Mouse (Mus musculus) midbrain, postnatal 0 days (tissue): ENCODE results near the gene Snip1. TPM values are rescaled to one million over a fixed set of nuclear protein-coding genes. Genes with fewer than 3 reads are reported as not detected.
A peak's percentile ranks its signal among the peaks of the same experiment; 100 is the strongest.

Experiments used
- ATAC-seq: fragments of 200-750 bp; cut with Nextera tagmentation; 2 replicates; pipeline ENCODE4 v1.8.0; 2017; ENCODE audit warnings: moderate number of reproducible peaks, mild to moderate bottlenecking, moderate TSS enrichment, moderate library complexity; ENCODE audit not compliant: low FRiP score
- DNase-seq: peaks from one replicate; pipeline ENCODE4 v3.0.0-alpha.2; 2015; ENCODE audit warnings: low spot score
- H3K27ac ChIP-seq: fragments of 300-500 bp; sonication (generic); 2 replicates; pipeline ENCODE4 v1.5.1; 2014; ENCODE audit warnings: low read depth, mild to moderate bottlenecking, low read length, mixed read lengths
- H3K27me3 ChIP-seq: fragments of 300-500 bp; sonication (generic); 2 replicates; pipeline ENCODE4 v1.6.1; 2014; ENCODE audit warnings: low read length, control low read depth, mixed read lengths; ENCODE audit not compliant: insufficient read depth
- H3K36me3 ChIP-seq: fragments of 300-500 bp; sonication (generic); 2 replicates; pipeline ENCODE4 v1.6.1; 2014; ENCODE audit warnings: low read length, control low read depth, mixed read lengths; ENCODE audit not compliant: insufficient read depth
- H3K4me1 ChIP-seq: fragments of 300-500 bp; sonication (generic); 2 replicates; pipeline ENCODE4 v1.6.1; 2014; ENCODE audit warnings: mild to moderate bottlenecking, control low read depth, antibody characterized with exemption, low read length, mixed read lengths; ENCODE audit not compliant: insufficient read depth
- H3K4me2 ChIP-seq: fragments of 300-500 bp; sonication (generic); 2 replicates; pipeline ENCODE4 v1.6.1; 2014; ENCODE audit warnings: low read depth, mild to moderate bottlenecking, low read length, mixed read lengths; ENCODE audit not compliant: poor library complexity, severe bottlenecking
- H3K4me3 ChIP-seq: fragments of 300-500 bp; sonication (generic); 2 replicates; pipeline ENCODE4 v1.5.1; 2014; ENCODE audit warnings: low read depth, mild to moderate bottlenecking, low read length, moderate library complexity
- H3K9ac ChIP-seq: fragments of 300-500 bp; sonication (generic); replicated peaks from 2 replicates; pipeline ENCODE4 v1.6.1; 2014; ENCODE audit warnings: mild to moderate bottlenecking, low read length, moderate library complexity, mixed read lengths; ENCODE audit not compliant: poor library complexity, severe bottlenecking
- H3K9me3 ChIP-seq: fragments of 300-500 bp; sonication (generic); 2 replicates; pipeline ENCODE4 v1.6.1; 2016; ENCODE audit warnings: low read length, control low read depth
- CTCF ChIP-seq: IDR thresholded peaks from 2 replicates; pipeline ENCODE4 v1.5.1; 2016; ENCODE audit warnings: antibody characterized with exemption, mild to moderate bottlenecking
- WGBS: fragments of 180-500 bp; shearing (Covaris S2); extraction: QIAGEN DNeasy Blood & Tissue Kit; methylation state at CpG from one replicate; pipeline ENCODE4 v1.1.7; 2014; 5-methylcytosine and 5-hydroxymethylcytosine counted together
- polyA plus RNA-seq: library from polyadenylated mRNA; unstranded; fragments of >200 nt; fragmentation: Nextera tagmentation; extraction: Ambion mirVana; gene quantifications from 2 replicates; pipeline ENCODE4 v1.2.1, GENCODE M21; 2015
- total RNA-seq: library from RNA; depleted of rRNA; stranded (reverse); fragments of >200 nt; gene quantifications from 2 replicates; pipeline ENCODE4 v1.2.3, GENCODE M21; 2014

The Snip1 gene
- total and polyA plus RNA-seq, 2 experiments from 2014 or later, result 16.0 to 35.1 TPM

- Histone ChIP-seq H3K27me3 (no peaks in the 10 kb centered on the region), H3K4me2 (no peak overlapping the region), H3K4me1 (peaks cover 10% of the 10 kb centered on the region; the same call in 1 of the 2 replicates), H3K9me3 (no peaks in the 10 kb centered on the region), H3K36me3 (no peaks in the 10 kb centered on the region), H3K27ac (no peak overlapping the region), H3K4me3 (no peak overlapping the region), H3K9ac (no peak overlapping the region)
- 77% methylated on average over 8 of the region's 8 CpGs for WGBS
- ATAC-seq, result no peak
- DNase-seq, result no peak
- TF ChIP-seq CTCF, result no peak
Measured at GRCm38 (mm10) chr4:125063829-125064228, 2.6 kb upstream of the Snip1 start.

GRCm38 (mm10) chr4:125065517-125066307, 760 bp upstream of the Snip1 start, which contains the start of gene Dnali1:
TSS of gene Dnali1 (minus strand) at chr4:125065703.
- Histone ChIP-seq H3K9ac (peak within 1 kb of the TSS; percentile 77), H3K4me1 (peaks cover 10% of the 10 kb centered on the region; the same call in 1 of the 2 replicates), H3K4me2 (peak within 1 kb of the TSS; percentile 87), H3K36me3 (peaks cover 4% of the 10 kb centered on the region; the same call in 1 of the 2 replicates), H3K9me3 (no peaks in the 10 kb centered on the region), H3K4me3 (peak within 1 kb of the TSS; percentile 88), H3K27ac (peak within 1 kb of the TSS; percentile 62; the same call in 1 of the 2 replicates), H3K27me3 (no peaks in the 10 kb centered on the region)
- ATAC-seq (no peak), DNase-seq (peak; percentile 42)
- TF ChIP-seq CTCF, result 0 out of 2 replicates have a peak, but pooled peaks have one; percentile 22
- 1% methylated on average over 26 of the region's 26 CpGs for WGBS

DNA sequence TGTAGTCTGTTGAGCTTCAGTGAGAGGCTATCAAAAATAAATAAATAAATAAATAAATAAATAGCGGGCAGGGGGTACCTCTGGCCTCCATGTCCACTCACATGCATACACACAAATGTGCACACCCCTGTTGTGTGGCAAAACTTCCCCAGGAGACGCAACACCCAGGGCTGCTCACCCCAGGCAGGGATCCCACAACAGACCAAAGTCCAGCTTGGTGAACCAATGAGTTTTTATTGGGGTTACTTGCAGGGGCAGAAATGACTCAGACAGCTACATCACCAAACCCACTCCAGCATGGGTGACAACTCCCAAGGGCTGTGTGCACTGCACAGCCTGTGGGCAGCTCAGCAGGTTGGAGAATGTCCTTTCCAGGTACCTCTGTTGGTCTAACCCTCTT, 11.2 kb downstream of the Snip1 start:
- Histone ChIP-seq H3K9me3 (no peaks in the 10 kb centered on the region), H3K4me3 (no peak overlapping the region), H3K4me1 (no peaks in the 10 kb centered on the region), H3K27ac (no peak overlapping the region), H3K36me3 (peaks cover 36% of the 10 kb centered on the region), H3K4me2 (no peak overlapping the region), H3K27me3 (no peaks in the 10 kb centered on the region), H3K9ac (no peak overlapping the region)
- 88% methylated on average over 2 of the region's 2 CpGs for WGBS
- ATAC-seq (no peak), DNase-seq (no peak)
- TF ChIP-seq CTCF, result no peak

GRCm38 (mm10) chr4:125078698-125079097, 12.2 kb downstream of the Snip1 start:
- no peak for TF ChIP-seq CTCF
- peaks cover 26% of the 10 kb centered on the region for H3K36me3 ChIP-seq
- 98% methylated on average over 2 of the region's 2 CpGs for WGBS
- H3K4me1 ChIP-seq, result no peaks in the 10 kb centered on the region
- H3K9me3 ChIP-seq, result no peaks in the 10 kb centered on the region
- H3K27me3 ChIP-seq, result no peaks in the 10 kb centered on the region
- H3K4me3 ChIP-seq, result no peak overlapping the region
- H3K4me2 ChIP-seq, result no peak overlapping the region
- H3K9ac ChIP-seq, result no peak overlapping the region
- no peak for ATAC-seq
- DNase-seq, result no peak
- no peak overlapping the region for H3K27ac ChIP-seq

- peak; percentile 80 for TF ChIP-seq CTCF
Measured at GRCm38 (mm10) chr4:125084403-125085345, 18.2 kb downstream of the Snip1 start, which contains the start of gene Meaf6. TSS of gene Meaf6 (plus strand) at chr4:125085134.

More at GRCm38 (mm10) chr4:125084403-125085345, 18.2 kb downstream of the Snip1 start, which contains the start of gene Meaf6:
- DNase-seq, result peak; percentile 89
- Histone ChIP-seq H3K27me3 (no peaks in the 10 kb centered on the region), H3K4me3 (peak within 1 kb of the TSS; percentile 93), H3K27ac (peak within 1 kb of the TSS; percentile 97), H3K4me2 (peak within 1 kb of the TSS; percentile 68), H3K36me3 (peaks cover 18% of the 10 kb centered on the region), H3K9me3 (no peaks in the 10 kb centered on the region), H3K4me1 (no peaks in the 10 kb centered on the region), H3K9ac (peak within 1 kb of the TSS; percentile 90)
- 1% methylated on average over 63 of the region's 63 CpGs for WGBS
- ATAC-seq, result peak; percentile 88
